Mouse (Mus musculus): ENCODE measurements around the gene Aida. TPM values are rescaled to one million over a fixed set of nuclear protein-coding genes. Genes with fewer than 3 reads are reported as not detected.

The Aida gene
- 131 TPM for polyA plus RNA-seq (2014; fragmentation: Illumina TruSeq; extraction: RNeasy Lipid Tissue Mini Kit (QIAGEN cat#74804); ENCODE audit: low read depth, low replicate concordance)

DNA sequence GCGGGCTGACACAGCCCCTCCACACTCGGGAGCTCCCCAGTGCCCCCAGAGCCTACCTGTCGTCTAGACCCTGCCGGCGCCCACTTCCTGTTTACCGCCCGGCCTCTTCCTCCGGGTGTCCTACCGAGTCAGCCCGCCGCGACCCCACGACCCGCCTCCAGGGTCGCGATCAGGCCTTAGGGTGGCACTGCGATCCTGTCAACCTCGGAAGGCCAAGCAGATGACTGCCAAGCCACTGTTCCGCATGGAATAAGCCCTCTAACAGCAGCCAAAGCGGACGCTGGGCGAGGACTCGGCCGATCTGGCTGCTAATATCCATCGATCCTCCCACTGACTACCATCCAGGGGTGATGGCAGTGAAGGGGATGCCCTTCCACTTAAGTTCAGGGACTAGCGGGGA is at the start of gene Aida:
Gene Aida (plus strand): TSS at position 126 of the 400 bp plus-strand sequence.

DNA sequence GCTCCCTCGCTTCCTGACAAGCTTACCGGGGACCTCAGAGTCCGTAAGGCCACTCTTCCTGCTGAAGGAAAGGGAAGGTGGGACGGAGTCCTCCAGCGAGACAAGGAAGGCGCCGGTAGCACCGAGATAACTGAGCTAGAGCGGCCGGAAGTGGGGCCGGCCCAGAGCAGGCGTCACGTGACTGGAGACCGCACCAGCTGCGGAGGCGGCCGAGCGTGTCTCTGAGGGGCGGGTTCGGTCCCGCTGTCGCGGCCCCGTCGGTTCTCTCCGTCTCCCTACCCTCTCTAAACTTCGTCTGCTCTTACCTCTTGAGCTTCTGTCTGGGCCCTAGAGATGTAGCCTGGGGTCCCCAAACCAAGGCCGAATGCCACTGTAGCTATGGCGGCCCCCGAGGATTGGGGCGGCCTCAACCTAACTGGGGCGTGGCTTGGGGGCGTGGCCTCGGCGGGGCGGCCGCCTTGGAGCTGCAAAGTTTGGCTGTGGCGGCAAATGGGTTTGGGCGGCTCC is 540 bp downstream of the Aida start, which contains the start of gene Brox:
Gene Brox (minus strand): TSS at position 393 of the 507 bp plus-strand sequence.

GRCm38 (mm10) chr1:183369427-183370014 is 73.1 kb downstream of the Aida start, which contains the start of gene Mia3:
TSS of gene Mia3 (minus strand) at chr1:183369553.

Other genes starting within 250 kb of the Aida start
- gene Disp1, start 75.1 kb upstream of the Aida start, polyA plus RNA-seq (2014; fragmentation: Illumina TruSeq; extraction: RNeasy Lipid Tissue Mini Kit (QIAGEN cat#74804); ENCODE audit: low read depth, low replicate concordance), result 1.0 TPM
- 133 TPM for gene Brox, start 679 bp downstream of the Aida start, polyA plus RNA-seq (2014; fragmentation: Illumina TruSeq; extraction: RNeasy Lipid Tissue Mini Kit (QIAGEN cat#74804); ENCODE audit: low read depth, low replicate concordance)
- 403 TPM for gene Mia3, start 73.0 kb downstream of the Aida start, polyA plus RNA-seq (2014; fragmentation: Illumina TruSeq; extraction: RNeasy Lipid Tissue Mini Kit (QIAGEN cat#74804); ENCODE audit: low read depth, low replicate concordance)
- gene Taf1a, start 92.4 kb downstream of the Aida start, polyA plus RNA-seq (2014; fragmentation: Illumina TruSeq; extraction: RNeasy Lipid Tissue Mini Kit (QIAGEN cat#74804); ENCODE audit: low read depth, low replicate concordance), result 14.1 TPM
- gene Hhipl2, start 121.6 kb downstream of the Aida start, polyA plus RNA-seq (2014; fragmentation: Illumina TruSeq; extraction: RNeasy Lipid Tissue Mini Kit (QIAGEN cat#74804); ENCODE audit: low read depth, low replicate concordance), result not detected

Measured in sigmoid colon, adult 10 weeks (tissue).